13 mouse cellular contexts compared by ENCODE assay signal in genomic region chr7:112407597-112407996, GRCm38 (mm10). TPM values are rescaled to one million over a fixed set of nuclear protein-coding genes. Genes with fewer than 3 reads are reported as not detected.
DNase-seq lines count a peak whose midpoint lies in the region; ATAC-seq and TF ChIP-seq lines count a peak whose summit lies in the region.
"Had no signal": no experiment of that assay in that cellular context is flagged by ENCODE, and none has a peak within 500 bp of the region (broad histone marks: within the 10 kb centered on the region; RNA-seq: fewer than 3 reads in every experiment).

No protein-coding gene starts in this region.

- no peak overlapping the region for H3K4me3 ChIP-seq in heart, embryonic 11.5 days (ENCODE audit: low read depth, low read length)
- no peak overlapping the region for H3K4me3 ChIP-seq in midbrain, postnatal 0 days (ENCODE audit: low read depth, low read length)
- H3K4me3 ChIP-seq: liver, embryonic 13.5 days; midbrain, embryonic 12.5 days had no signal

- peaks cover 18% of the 10 kb centered on the region for H3K4me1 ChIP-seq in heart, embryonic 11.5 days (ENCODE audit: control insufficient read depth, insufficient read depth, low read length)
- no peaks in the 10 kb centered on the region for H3K4me1 ChIP-seq in midbrain, postnatal 0 days (ENCODE audit: insufficient read depth, low read length)
- H3K4me1 ChIP-seq: liver, embryonic 13.5 days had no signal

- WGBS in heart, embryonic 11.5 days (ENCODE audit: insufficient replicate concordance): 37% methylated on average over 7 of the region's 7 CpGs
- 38% methylated on average over 7 of the region's 7 CpGs for WGBS in midbrain, postnatal 0 days

- TF ChIP-seq CTCF in midbrain, postnatal 0 days (IDR thresholded peaks at IDR 0.05): no peak

- no peaks in the 10 kb centered on the region for H3K27me3 ChIP-seq in heart, embryonic 11.5 days (ENCODE audit: control insufficient read depth, insufficient read depth, low read length)
- no peaks in the 10 kb centered on the region for H3K27me3 ChIP-seq in midbrain, postnatal 0 days (ENCODE audit: insufficient read depth, low read length)
- H3K27me3 ChIP-seq: liver, embryonic 13.5 days; midbrain, embryonic 12.5 days had no signal

- H3K9me3 ChIP-seq in heart, embryonic 11.5 days (replicated peaks; ENCODE audit: control insufficient read depth, low read length): no peaks in the 10 kb centered on the region
- no peaks in the 10 kb centered on the region for H3K9me3 ChIP-seq in midbrain, postnatal 0 days (ENCODE audit: low read length)
- H3K9me3 ChIP-seq: liver, embryonic 13.5 days; midbrain, embryonic 12.5 days had no signal

- H3K27ac ChIP-seq in heart, embryonic 11.5 days (ENCODE audit: low read depth, low read length): 0 out of 2 replicates have a peak overlapping the region, but pooled peaks have one; percentile 37
- H3K27ac ChIP-seq in midbrain, postnatal 0 days (ENCODE audit: low read depth, low read length): no peak overlapping the region
- H3K27ac ChIP-seq: liver, embryonic 13.5 days; midbrain, embryonic 12.5 days had no signal

- H3K9ac ChIP-seq in heart, embryonic 11.5 days (ENCODE audit: low read depth, low read length): no peak overlapping the region
- H3K9ac ChIP-seq in midbrain, postnatal 0 days (replicated peaks; ENCODE audit: low read length, poor library complexity, severe bottlenecking): no peak overlapping the region
- H3K9ac ChIP-seq: liver, embryonic 13.5 days; midbrain, embryonic 12.5 days had no signal

- peak; percentile 52; the same call in 1 of the 2 replicates for ATAC-seq in frontal cortex, adult (ENCODE audit: low TSS enrichment)
- ATAC-seq in heart, embryonic 11.5 days (replicated peaks; ENCODE audit: insufficient number of reproducible peaks, low FRiP score, low TSS enrichment): no peak
- ATAC-seq in midbrain, postnatal 0 days (ENCODE audit: low FRiP score): no peak
- ATAC-seq: CD4-positive, CD25-positive, alpha-beta regulatory T cell, adult 4 months had no signal

- DNase-seq in frontal cortex, postnatal 14 days (ENCODE audit: low spot score in 2 of 2): no peak
- peak; percentile 39 to 41 for DNase-seq in right cerebral cortex, adult 2 months (ENCODE audit: low spot score in 2 of 2)
- no peak for DNase-seq in right cerebral cortex, postnatal 14 days
- peak; percentile 50 for DNase-seq in midbrain, postnatal 0 days (ENCODE audit: low spot score)
- no peak for DNase-seq in kidney, adult 18-20 months
- no peak for DNase-seq in neural tube, embryonic 10.5 days (ENCODE audit: extremely low spot score, low spot score)
- DNase-seq: liver, embryonic 13.5 days; retina, postnatal 1 day; thymus, postnatal 14 days had no signal

- H3K36me3 ChIP-seq in heart, embryonic 11.5 days (ENCODE audit: control insufficient read depth, insufficient read depth, low read length): no peaks in the 10 kb centered on the region
- no peaks in the 10 kb centered on the region for H3K36me3 ChIP-seq in midbrain, postnatal 0 days (ENCODE audit: insufficient read depth, low read length)
- H3K36me3 ChIP-seq: liver, embryonic 13.5 days; midbrain, embryonic 12.5 days had no signal

- peak overlapping the region; percentile 9; the same call in 1 of the 2 replicates for H3K4me2 ChIP-seq in heart, embryonic 11.5 days
- no peak overlapping the region for H3K4me2 ChIP-seq in midbrain, postnatal 0 days (ENCODE audit: low read depth, low read length, poor library complexity, severe bottlenecking)
- H3K4me2 ChIP-seq: liver, embryonic 13.5 days; midbrain, embryonic 12.5 days had no signal

RNA-seq across cellular contexts. Expression of gene Parva, which starts 19.7 kb away (rescaled TPM):
- 83.3 and 93.3 TPM in 2 replicates for polyA plus RNA-seq in heart, embryonic 11.5 days (2014; fragmentation: Nextera tagmentation; extraction: Ambion mirVana)
- total RNA-seq in midbrain, postnatal 0 days (2014; rRNA removed): 23.2 and 25.8 TPM in 2 replicates
- polyA plus RNA-seq in midbrain, postnatal 0 days (2015; fragmentation: Nextera tagmentation; extraction: Ambion mirVana): 22.9 and 23.3 TPM in 2 replicates
- polyA plus RNA-seq: CD4-positive, CD25-positive, alpha-beta regulatory T cell, adult 4 months had no signal

Comparison
In these comparisons a context has a peak if more than half of its experiments do, and no peak if none do; other contexts are left out.
1. DNase-seq: peak in right cerebral cortex, adult 2 months (2 of 2) and midbrain, postnatal 0 days (single experiment); none in frontal cortex, postnatal 14 days (0 of 2), right cerebral cortex, postnatal 14 days (single experiment), kidney, adult 18-20 months (single experiment) and neural tube, embryonic 10.5 days (single experiment).